Mouse (Mus musculus): ENCODE results near the gene Oas1e.
"Not testable (repeated sequence)": the region's sequence is repeated elsewhere in the genome, so short reads cannot be mapped to it uniquely, and the experiment has no call there.

The Oas1e gene

GRCm38 (mm10) chr5:120795480-120796034 is at the start of gene Oas1e:
Gene Oas1e, minus strand, starts transcription at chr5:120795530.
- peak; percentile 53 for DNase-seq

- DNase-seq, result peak; percentile 25
These were observed 49.4 kb upstream of the Oas1e start for GRCm38 (mm10) chr5:120844713-120845112.

GRCm38 (mm10) chr5:120836731-120837585 is 41.6 kb upstream of the Oas1e start:
- peak; percentile 77 for DNase-seq

GRCm38 (mm10) chr5:120833335-120834280 is 38.3 kb upstream of the Oas1e start:
- no peak for DNase-seq

GRCm38 (mm10) chr5:120831031-120831430 is 35.7 kb upstream of the Oas1e start:
- no peak for DNase-seq

GRCm38 (mm10) chr5:120818999-120819398 is 23.7 kb upstream of the Oas1e start:
- DNase-seq, result no peak

- DNase-seq, result peak; percentile 73
These were observed 20.6 kb upstream of the Oas1e start for GRCm38 (mm10) chr5:120815949-120816348.

GRCm38 (mm10) chr5:120813023-120813422 is 17.7 kb upstream of the Oas1e start:
- no peak for DNase-seq

GRCm38 (mm10) chr5:120811951-120812819 is 16.9 kb upstream of the Oas1e start, which contains the start of gene Oas1c:
Gene Oas1c, minus strand, starts transcription at chr5:120812514.
- peak; percentile 91 for DNase-seq

- no peak for DNase-seq
These were observed 13.8 kb upstream of the Oas1e start for GRCm38 (mm10) chr5:120809171-120809570.

- DNase-seq, result peak; percentile 81
These were observed 11.1 kb upstream of the Oas1e start for GRCm38 (mm10) chr5:120806458-120806857.

GRCm38 (mm10) chr5:120803596-120803995 is 8.3 kb upstream of the Oas1e start:
- no peak for DNase-seq

GRCm38 (mm10) chr5:120798943-120799342 is 3.6 kb upstream of the Oas1e start:
- DNase-seq, result not testable (repeated sequence)

GRCm38 (mm10) chr5:120798147-120798546 is 2.8 kb upstream of the Oas1e start:
- DNase-seq, result not testable (repeated sequence)

- peak; percentile 63 for DNase-seq
These were observed 2.3 kb downstream of the Oas1e start for GRCm38 (mm10) chr5:120793043-120793442.

GRCm38 (mm10) chr5:120787042-120787441 is 8.3 kb downstream of the Oas1e start:
- DNase-seq, result no peak

GRCm38 (mm10) chr5:120782446-120782845 is 12.9 kb downstream of the Oas1e start:
- no peak for DNase-seq

- DNase-seq, result no peak
These were observed 13.7 kb downstream of the Oas1e start for GRCm38 (mm10) chr5:120781646-120782045.

GRCm38 (mm10) chr5:120779922-120780321 is 15.4 kb downstream of the Oas1e start:
- no peak for DNase-seq

- no peak for DNase-seq
These were observed 16.4 kb downstream of the Oas1e start for GRCm38 (mm10) chr5:120778941-120779340.

GRCm38 (mm10) chr5:120777478-120777877 is 17.9 kb downstream of the Oas1e start, which contains the start of gene Oas3:
Gene Oas3, minus strand, starts transcription at chr5:120777661.
- no peak for DNase-seq

- DNase-seq, result no peak
These were observed 18.5 kb downstream of the Oas1e start for GRCm38 (mm10) chr5:120776801-120777200.

Measured in retina, postnatal 1 day (tissue).